Mouse (Mus musculus) thymus, adult 2 months (tissue): ENCODE measurements around the gene Trarg1. TPM values are rescaled to one million over a fixed set of nuclear protein-coding genes. Genes with fewer than 3 reads are reported as not detected.

ENCODE experiments used
- DNase-seq: peaks from one replicate; pipeline ENCODE4 v3.0.0; 2021
- H3K27ac ChIP-seq: fragments of 200-500 bp; 2 replicates; pipeline ENCODE4 v1.5.1; 2012; ENCODE audit warnings: low read length, control low read depth; ENCODE audit not compliant: control insufficient read depth, insufficient read depth
- H3K27me3 ChIP-seq: fragments of 200-500 bp; 2 replicates; pipeline ENCODE4 v1.6.1; 2012; ENCODE audit warnings: mild to moderate bottlenecking, low read length, moderate library complexity, mixed read lengths; ENCODE audit not compliant: control insufficient read depth, insufficient read depth
- H3K36me3 ChIP-seq: fragments of 200-500 bp; 2 replicates; pipeline ENCODE4 v1.6.1; 2012; ENCODE audit warnings: mild to moderate bottlenecking, low read length, moderate library complexity; ENCODE audit not compliant: control insufficient read depth, insufficient read depth
- H3K4me1 ChIP-seq: fragments of 200-500 bp; replicated peaks from 2 replicates; pipeline ENCODE4 v1.6.1; 2012; ENCODE audit warnings: low read length; ENCODE audit not compliant: control insufficient read depth, insufficient read depth
- H3K4me3 ChIP-seq: fragments of 200-500 bp; 2 replicates; pipeline ENCODE4 v1.5.1; 2012; ENCODE audit warnings: mild to moderate bottlenecking, low read length, control low read depth, moderate library complexity; ENCODE audit not compliant: control insufficient read depth, insufficient read depth
- CTCF ChIP-seq: fragments of 200-500 bp; IDR thresholded peaks from 2 replicates; pipeline ENCODE4 v1.5.1; 2012; ENCODE audit warnings: mild to moderate bottlenecking, control low read depth, low read length, moderate library complexity, borderline replicate concordance; ENCODE audit not compliant: control insufficient read depth, poor library complexity, insufficient read depth; ENCODE audit errors: extremely low read depth
- POLR2A ChIP-seq: fragments of 200-500 bp; IDR thresholded peaks from 2 replicates; pipeline ENCODE4 v1.6.1; 2012; ENCODE audit warnings: mild to moderate bottlenecking, low read length, control low read depth, moderate library complexity; ENCODE audit not compliant: control insufficient read depth, poor library complexity, insufficient read depth; ENCODE audit errors: extremely low read depth
- WGBS: fragments of 180-500 bp; shearing (Covaris S2); methylation state at CpG from one replicate; pipeline ENCODE4 v1.1.7; 2018; 5-methylcytosine and 5-hydroxymethylcytosine counted together
- polyA plus RNA-seq: library from polyadenylated mRNA; depleted of rRNA; stranded (reverse); fragments of >200 nt; gene quantifications from 2 replicates; pipeline ENCODE4 v1.2.3, GENCODE M21; 2012

Gene Trarg1
- polyA plus RNA-seq, 1 experiment, result 3.4 TPM

DNA sequence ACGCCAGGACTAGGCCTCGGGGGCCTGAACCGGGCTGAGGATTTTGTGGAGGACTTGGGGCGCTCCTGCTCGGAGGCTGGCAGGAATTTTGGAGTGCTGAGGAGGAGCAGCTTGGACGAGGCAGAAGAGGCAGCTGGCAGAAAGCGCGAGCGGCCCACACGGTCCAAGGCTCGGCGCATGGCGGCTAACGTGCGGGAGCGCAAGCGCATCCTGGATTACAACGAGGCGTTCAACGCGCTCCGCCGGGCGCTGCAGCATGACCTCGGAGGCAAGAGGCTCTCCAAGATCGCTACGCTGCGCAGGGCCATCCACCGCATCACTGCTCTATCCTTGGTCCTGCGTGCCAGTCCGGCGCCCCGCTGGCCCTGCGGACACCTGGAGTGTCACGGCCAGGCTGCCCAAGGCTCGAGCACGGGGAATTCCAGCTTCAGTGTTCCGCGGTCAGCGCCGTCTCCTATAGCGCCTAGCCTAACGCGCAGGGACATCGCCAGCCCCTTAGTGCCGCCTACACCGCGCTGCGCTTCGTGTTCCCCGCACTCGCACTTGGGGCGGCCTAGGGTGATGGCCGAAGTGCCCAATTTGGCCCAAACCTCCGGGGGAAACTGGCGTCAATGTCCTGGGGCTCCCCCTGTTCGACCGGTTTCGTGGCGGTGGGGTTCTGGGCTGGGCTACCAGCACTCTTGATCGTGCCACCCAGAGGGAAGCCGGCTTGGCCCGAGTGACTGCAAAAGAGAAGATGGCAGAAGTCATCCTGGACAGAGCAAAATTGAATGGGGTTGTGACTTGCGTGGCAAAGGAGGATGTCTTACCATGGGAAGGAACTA, 6.8 kb upstream of the Trarg1 start:
- Histone ChIP-seq H3K4me3 (no peak overlapping the region), H3K4me1 (no peaks in the 10 kb centered on the region), H3K36me3 (no peaks in the 10 kb centered on the region), H3K27ac (no peak overlapping the region), H3K27me3 (peaks cover 7% of the 10 kb centered on the region; the same call in 1 of the 2 replicates)
- no peak for DNase-seq
- WGBS, result 8% methylated on average over 64 of the region's 64 CpGs
- TF ChIP-seq CTCF (no peak), POLR2A (no peak)

DNA sequence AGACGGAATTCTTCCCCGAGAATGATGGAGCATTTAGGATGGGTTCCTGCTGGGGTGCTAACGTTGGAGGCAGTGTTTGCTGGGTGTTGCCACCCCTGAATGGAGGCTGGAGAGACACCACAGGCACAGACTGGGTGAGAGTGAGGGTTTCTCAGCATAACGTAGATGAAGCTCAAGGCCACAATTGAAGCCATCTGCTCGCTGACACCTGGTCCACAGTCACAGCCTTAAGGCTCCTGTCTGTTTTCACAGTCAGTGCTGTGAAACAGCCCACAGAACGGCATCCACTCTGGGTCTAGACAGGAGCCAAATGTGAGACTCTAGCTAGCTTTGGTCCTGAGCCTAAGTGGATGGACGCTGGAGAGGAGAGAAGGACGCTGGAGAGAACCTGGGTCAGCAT, 5.4 kb upstream of the Trarg1 start:
- Histone ChIP-seq H3K36me3 (no peaks in the 10 kb centered on the region), H3K27ac (no peak overlapping the region), H3K4me1 (no peaks in the 10 kb centered on the region), H3K4me3 (no peak overlapping the region), H3K27me3 (peaks cover 7% of the 10 kb centered on the region; the same call in 1 of the 2 replicates)
- no peak for TF ChIP-seq POLR2A
- no peak for TF ChIP-seq CTCF
- no peak for DNase-seq
- WGBS, result 69% methylated on average over 8 of the region's 8 CpGs

DNA sequence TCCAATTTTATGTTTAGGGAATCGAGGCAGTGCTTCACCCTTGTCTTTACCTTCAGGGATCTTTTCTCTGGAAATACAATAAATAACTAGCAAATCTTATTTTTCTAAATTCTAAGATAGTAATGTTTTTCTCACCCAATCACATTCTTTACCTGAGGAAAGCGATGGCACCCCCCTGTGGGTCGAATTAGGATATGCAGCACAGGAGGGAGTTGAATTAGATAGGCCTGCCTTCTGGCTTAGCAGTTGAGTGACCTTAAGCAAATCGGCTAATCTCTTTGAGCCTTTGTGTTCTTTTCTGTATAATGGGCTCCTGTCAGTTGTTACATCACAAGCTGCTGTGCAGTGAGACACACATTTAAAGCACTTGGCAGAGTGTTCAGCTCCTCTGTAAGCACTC, 4.9 kb upstream of the Trarg1 start:
- Histone ChIP-seq H3K27me3 (peaks cover 7% of the 10 kb centered on the region; the same call in 1 of the 2 replicates), H3K4me3 (no peak overlapping the region), H3K36me3 (no peaks in the 10 kb centered on the region), H3K4me1 (no peaks in the 10 kb centered on the region), H3K27ac (no peak overlapping the region)
- no peak for DNase-seq
- 46% methylated on average over 4 of the region's 4 CpGs for WGBS
- TF ChIP-seq CTCF, result no peak
- TF ChIP-seq POLR2A, result no peak

DNA sequence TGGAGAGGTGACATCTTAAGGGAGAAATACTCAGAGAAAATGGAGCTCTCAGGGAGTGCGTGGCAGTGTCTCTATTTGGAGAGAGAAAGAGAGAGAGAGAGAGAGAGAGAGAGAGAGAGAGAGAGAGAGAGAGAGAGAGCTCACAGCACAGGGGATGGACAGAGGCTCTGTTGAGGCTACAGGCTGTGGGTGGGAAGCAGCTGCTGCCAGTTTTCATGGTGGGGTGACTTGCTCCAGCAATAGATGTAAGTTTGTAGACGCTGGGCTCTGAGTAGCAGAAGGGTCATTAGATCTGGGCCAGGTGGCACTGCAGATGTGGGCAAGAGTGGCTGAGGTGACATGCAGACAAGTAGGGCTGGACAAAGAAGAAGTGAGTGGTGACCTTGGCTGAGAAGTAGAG, 6.0 kb downstream of the Trarg1 start:
- no peaks in the 10 kb centered on the region for H3K4me1 ChIP-seq
- no peaks in the 10 kb centered on the region for H3K27me3 ChIP-seq
- no peak overlapping the region for H3K27ac ChIP-seq
- DNase-seq, result no peak
- 87% methylated on average over 2 of the region's 2 CpGs for WGBS
- H3K36me3 ChIP-seq, result no peaks in the 10 kb centered on the region
- TF ChIP-seq POLR2A (no peak), CTCF (no peak)
- no peak overlapping the region for H3K4me3 ChIP-seq

DNA sequence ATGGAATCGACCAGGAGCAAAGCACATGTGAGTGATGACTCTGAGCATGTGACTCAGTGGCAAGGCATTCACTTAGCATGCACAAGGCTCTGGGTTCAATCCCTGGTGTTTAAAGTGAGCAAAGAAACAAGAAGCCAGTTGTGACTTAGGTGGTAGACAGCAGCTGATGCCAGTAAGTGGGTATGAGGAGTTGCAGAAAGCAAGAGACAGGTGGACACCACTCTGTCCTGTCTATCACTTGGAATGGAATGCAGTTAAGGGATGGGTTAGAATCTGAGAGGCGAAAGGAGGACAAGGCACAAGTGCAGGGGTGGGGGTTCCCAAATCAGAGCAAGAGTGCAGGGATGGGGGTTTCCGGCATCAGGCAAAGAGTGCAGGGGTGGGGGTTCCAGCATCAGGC, 12.5 kb downstream of the Trarg1 start:
- no peaks in the 10 kb centered on the region for H3K4me1 ChIP-seq
- no peak for DNase-seq
- H3K27ac ChIP-seq, result no peak overlapping the region
- no peaks in the 10 kb centered on the region for H3K36me3 ChIP-seq
- no peaks in the 10 kb centered on the region for H3K27me3 ChIP-seq
- no peak overlapping the region for H3K4me3 ChIP-seq
- 80% methylated on average over 3 of the region's 3 CpGs for WGBS
- TF ChIP-seq CTCF (no peak), POLR2A (no peak)

DNA sequence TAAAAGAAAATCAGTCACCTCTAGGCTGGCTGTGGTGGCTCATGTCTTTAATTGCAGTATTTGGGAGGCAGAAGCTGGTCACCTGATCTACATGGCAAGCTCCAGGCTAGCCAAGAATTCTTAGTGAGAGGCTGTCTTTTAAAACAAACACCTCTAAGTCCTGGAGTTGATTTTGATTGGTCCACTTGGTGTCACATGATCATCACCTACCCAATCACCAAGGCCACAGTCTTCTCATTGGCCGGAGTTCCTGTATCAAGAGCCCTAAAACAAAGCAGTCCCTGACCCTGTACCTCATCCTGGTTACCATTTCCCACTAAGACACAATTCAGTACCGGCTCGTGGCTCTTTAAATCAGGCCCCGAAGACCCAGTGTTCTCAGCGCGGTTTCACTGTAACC, 16.2 kb downstream of the Trarg1 start:
- no peaks in the 10 kb centered on the region for H3K4me1 ChIP-seq
- H3K36me3 ChIP-seq, result no peaks in the 10 kb centered on the region
- DNase-seq, result no peak
- TF ChIP-seq POLR2A (no peak), CTCF (no peak)
- H3K4me3 ChIP-seq, result no peak overlapping the region
- no peak overlapping the region for H3K27ac ChIP-seq
- 71% methylated on average over 6 of the region's 6 CpGs for WGBS
- no peaks in the 10 kb centered on the region for H3K27me3 ChIP-seq
